Mouse (Mus musculus): ENCODE data around the gene Lgals9.
"Not testable (repeated sequence)": the region's sequence is repeated elsewhere in the genome, so short reads cannot be mapped to it uniquely, and the experiment has no call there.

The Lgals9 gene

GRCm38 (mm10) chr11:79007356-79007755 lies 22.6 kb upstream of the Lgals9 start:
- ATAC-seq (ENCODE audit: low TSS enrichment), result not testable (repeated sequence)

GRCm38 (mm10) chr11:79006417-79006816 lies 21.7 kb upstream of the Lgals9 start:
- no peak for ATAC-seq (ENCODE audit: low TSS enrichment)

GRCm38 (mm10) chr11:79005578-79006394 lies 21.0 kb upstream of the Lgals9 start:
- no peak for ATAC-seq (ENCODE audit: low TSS enrichment)

GRCm38 (mm10) chr11:79003769-79004638 lies 19.3 kb upstream of the Lgals9 start:
- ATAC-seq (ENCODE audit: low TSS enrichment), result no peak

- ATAC-seq (ENCODE audit: low TSS enrichment), result no peak
Measured at GRCm38 (mm10) chr11:79003053-79003768, 18.5 kb upstream of the Lgals9 start.

GRCm38 (mm10) chr11:79002551-79002951 lies 17.8 kb upstream of the Lgals9 start:
- ATAC-seq (ENCODE audit: low TSS enrichment), result 0 out of 2 replicates have a peak, but pooled peaks have one; percentile 31

GRCm38 (mm10) chr11:79001871-79002270 lies 17.1 kb upstream of the Lgals9 start:
- ATAC-seq (ENCODE audit: low TSS enrichment), result no peak

GRCm38 (mm10) chr11:78999118-78999517 lies 14.4 kb upstream of the Lgals9 start:
- no peak for ATAC-seq (ENCODE audit: low TSS enrichment)

- not testable (repeated sequence) for ATAC-seq (ENCODE audit: low TSS enrichment)
Measured at GRCm38 (mm10) chr11:78990875-78991543, 6.3 kb upstream of the Lgals9 start.

- ATAC-seq (ENCODE audit: low TSS enrichment), result no peak
Measured at GRCm38 (mm10) chr11:78990096-78990495, 5.3 kb upstream of the Lgals9 start.

GRCm38 (mm10) chr11:78989206-78989605 lies 4.5 kb upstream of the Lgals9 start:
- not testable (repeated sequence) for ATAC-seq (ENCODE audit: low TSS enrichment)

- ATAC-seq (ENCODE audit: low TSS enrichment), result no peak
Measured at GRCm38 (mm10) chr11:78986311-78987002, 1.7 kb upstream of the Lgals9 start.

GRCm38 (mm10) chr11:78985505-78985904 lies 759 bp upstream of the Lgals9 start:
- no peak for ATAC-seq (ENCODE audit: low TSS enrichment)

- no peak for ATAC-seq (ENCODE audit: low TSS enrichment)
Measured at GRCm38 (mm10) chr11:78983539-78983938, 1.2 kb downstream of the Lgals9 start.

- ATAC-seq (ENCODE audit: low TSS enrichment), result no peak
Measured at GRCm38 (mm10) chr11:78982513-78983291, 2.0 kb downstream of the Lgals9 start.

GRCm38 (mm10) chr11:78982042-78982441 lies 2.7 kb downstream of the Lgals9 start:
- no peak for ATAC-seq (ENCODE audit: low TSS enrichment)

GRCm38 (mm10) chr11:78980083-78980634 lies 4.6 kb downstream of the Lgals9 start:
- no peak for ATAC-seq (ENCODE audit: low TSS enrichment)

- ATAC-seq (ENCODE audit: low TSS enrichment), result no peak
Measured at GRCm38 (mm10) chr11:78978176-78979019, 6.3 kb downstream of the Lgals9 start.
